In genomic region chr11:5862394-5863105, GRCm38 (mm10) we compare ENCODE assay signal across 8 mouse cellular contexts. TPM values are rescaled to one million over a fixed set of nuclear protein-coding genes. Genes with fewer than 3 reads are reported as not detected.
DNase-seq lines count a peak whose midpoint lies in the region; ATAC-seq lines count a peak whose summit lies in the region.

No protein-coding gene starts in this region.

- ATAC-seq in embryonic facial prominence, embryonic 15.5 days (ENCODE audit: insufficient number of reproducible peaks, low FRiP score, low TSS enrichment, low read depth) = no peak
- ATAC-seq in megakaryocyte progenitor cell, adult 5-6 weeks (replicated peaks; ENCODE audit: poor library complexity) = no peak

- peak; percentile 56 for DNase-seq in ovary, postnatal 36 days (ENCODE audit: low spot score)
- DNase-seq in ovary, postnatal 14 days (ENCODE audit: low spot score) = no peak
- DNase-seq in kidney, adult 18-20 months = peak; percentile 64
- peak; percentile 25 for DNase-seq in lung, postnatal 10 days
- DNase-seq in thymus, postnatal 14 days = no peak
- DNase-seq in layer of hippocampus, adult 9-10 months (ENCODE audit: low spot score) = no peak

- peaks cover 13% of the 10 kb centered on the region for H3K36me3 ChIP-seq in embryonic facial prominence, embryonic 15.5 days

- peak overlapping the region; percentile 53 for H3K4me3 ChIP-seq in embryonic facial prominence, embryonic 15.5 days (replicated peaks)

- no peak overlapping the region; the same call in 1 of the 2 replicates for H3K9ac ChIP-seq in embryonic facial prominence, embryonic 15.5 days

- WGBS in embryonic facial prominence, embryonic 15.5 days = 20% methylated on average over 15 of the region's 15 CpGs

- H3K27me3 ChIP-seq in embryonic facial prominence, embryonic 15.5 days = no peaks in the 10 kb centered on the region

- peak overlapping the region; percentile 84 for H3K4me2 ChIP-seq in embryonic facial prominence, embryonic 15.5 days (replicated peaks)

- H3K9me3 ChIP-seq in embryonic facial prominence, embryonic 15.5 days (replicated peaks) = no peaks in the 10 kb centered on the region

- H3K27ac ChIP-seq in embryonic facial prominence, embryonic 15.5 days (replicated peaks) = no peak overlapping the region

- H3K4me1 ChIP-seq in embryonic facial prominence, embryonic 15.5 days = peaks cover 35% of the 10 kb centered on the region

RNA-seq across cellular contexts. Expression of gene Aebp1, which starts 0.8 kb away (rescaled TPM):
- polyA plus RNA-seq in embryonic facial prominence, embryonic 15.5 days (2015; fragmentation: Nextera tagmentation; extraction: Ambion mirVana) = 61.3 and 66.9 TPM in 2 replicates
- total RNA-seq in megakaryocyte progenitor cell, adult 5-6 weeks (2015) = not detected in 2 replicates
- not detected in 2 replicates for total RNA-seq in megakaryocyte progenitor cell, adult 5-6 weeks (2017)

RNA-seq across cellular contexts. Expression of gene Pold2, which starts 15.5 kb away (rescaled TPM):
- 106 and 125 TPM in 2 replicates for polyA plus RNA-seq in embryonic facial prominence, embryonic 15.5 days (2015; fragmentation: Nextera tagmentation; extraction: Ambion mirVana)
- total RNA-seq in megakaryocyte progenitor cell, adult 5-6 weeks (2015) = 63.9 and 65.8 TPM in 2 replicates
- 48.4 and 52.0 TPM in 2 replicates for total RNA-seq in megakaryocyte progenitor cell, adult 5-6 weeks (2017)

RNA-seq across cellular contexts. Expression of gene Polm, which starts 24.7 kb away (rescaled TPM):
- 10.4 and 12.0 TPM in 2 replicates for polyA plus RNA-seq in embryonic facial prominence, embryonic 15.5 days (2015; fragmentation: Nextera tagmentation; extraction: Ambion mirVana)
- 2.1 and 3.3 TPM in 2 replicates for total RNA-seq in megakaryocyte progenitor cell, adult 5-6 weeks (2015)
- 1.3 and 1.4 TPM in 2 replicates for total RNA-seq in megakaryocyte progenitor cell, adult 5-6 weeks (2017)

RNA-seq across cellular contexts. Expression of gene Myl7, which starts 36.0 kb away (rescaled TPM):
- 1.4 and 2.4 TPM in 2 replicates for polyA plus RNA-seq in embryonic facial prominence, embryonic 15.5 days (2015; fragmentation: Nextera tagmentation; extraction: Ambion mirVana)
- not detected in 2 replicates for total RNA-seq in megakaryocyte progenitor cell, adult 5-6 weeks (2015)
- not detected in 2 replicates for total RNA-seq in megakaryocyte progenitor cell, adult 5-6 weeks (2017)

RNA-seq across cellular contexts. Expression of gene Pgam2, which starts 59.0 kb away (rescaled TPM):
- polyA plus RNA-seq in embryonic facial prominence, embryonic 15.5 days (2015; fragmentation: Nextera tagmentation; extraction: Ambion mirVana) = 71.2 and 107 TPM in 2 replicates
- total RNA-seq in megakaryocyte progenitor cell, adult 5-6 weeks (2015) = not detected in 2 replicates
- total RNA-seq in megakaryocyte progenitor cell, adult 5-6 weeks (2017) = not detected in 2 replicates

Comparison
In these comparisons a context has a peak if more than half of its experiments do, and no peak if none do; other contexts are left out.
1. DNase-seq: peak in ovary, postnatal 36 days (single experiment), kidney, adult 18-20 months (single experiment) and lung, postnatal 10 days (single experiment); none in ovary, postnatal 14 days (single experiment), thymus, postnatal 14 days (single experiment) and layer of hippocampus, adult 9-10 months (single experiment).